Mouse (Mus musculus) CH12.LX (cell line): Measurements from ENCODE around the gene Stat5b. TPM values are rescaled to one million over a fixed set of nuclear protein-coding genes. Genes with fewer than 3 reads are reported as not detected.

ENCODE experiments used
- DNase-seq: peaks from one replicate; pipeline ENCODE4 v3.0.0-alpha.2; 2013; ENCODE audit errors: extremely low read depth
- H3K27ac ChIP-seq: 2 replicates; pipeline ENCODE4 v1.5.1; 2012; ENCODE audit warnings: low read depth, mild to moderate bottlenecking, control low read depth, moderate library complexity; ENCODE audit not compliant: insufficient read depth
- H3K27me3 ChIP-seq: replicated peaks from 2 replicates; pipeline ENCODE3; 2012; ENCODE audit warnings: inconsistent platforms
- H3K36me3 ChIP-seq, 2 experiments: replicated peaks in 1 of 2; 2 replicates each; pipeline versions ENCODE3 to v1.6.1; 2012; ENCODE audit warnings: inconsistent platforms in 1 of 2, low read length in 1 of 2, mild to moderate bottlenecking in 1 of 2, mixed read lengths in 1 of 2, moderate library complexity in 1 of 2; ENCODE audit not compliant: control insufficient read depth in 1 of 2, insufficient read depth in 1 of 2
- H3K4me1 ChIP-seq, 2 experiments: 2 replicates each; pipeline ENCODE4 v1.6.1; 2012; ENCODE audit warnings: inconsistent platforms in 1 of 2, moderate library complexity in 1 of 2; ENCODE audit not compliant: insufficient read depth in 2 of 2, control insufficient read depth in 1 of 2
- H3K4me2 ChIP-seq: 2 replicates; pipeline ENCODE4 v1.6.1; 2012; ENCODE audit warnings: low read depth, mild to moderate bottlenecking, control low read depth; ENCODE audit not compliant: poor library complexity, insufficient read depth, severe bottlenecking
- H3K4me3 ChIP-seq, 3 experiments: fragments of 150-350 bp in 1 of 3; sonication (generic) in 1 of 3; replicated peaks in 1 of 3; 2 replicates each; pipeline versions ENCODE3 to v1.5.1; 2011 to 2012; ENCODE audit warnings: low read depth in 2 of 3, low read length in 2 of 3, mild to moderate bottlenecking in 2 of 3, moderate library complexity in 2 of 3, control low read depth in 1 of 3, improper control_type of control experiment in 1 of 3, inconsistent platforms in 1 of 3, mixed read lengths in 1 of 3; ENCODE audit not compliant: poor library complexity in 1 of 3
- H3K79me2 ChIP-seq: replicated peaks from 2 replicates; pipeline ENCODE4 v1.6.1; 2012; ENCODE audit warnings: mild to moderate bottlenecking, moderate library complexity; ENCODE audit not compliant: control insufficient read depth, poor library complexity, insufficient read depth, severe bottlenecking; ENCODE audit errors: extremely low read depth
- H3K9ac ChIP-seq: 2 replicates; pipeline ENCODE4 v1.6.1; 2012; ENCODE audit warnings: low read depth, mild to moderate bottlenecking, control low read depth, moderate library complexity; ENCODE audit not compliant: insufficient read depth
- H3K9me3 ChIP-seq: replicated peaks from 2 replicates; pipeline ENCODE3; 2012; ENCODE audit warnings: low read length, inconsistent platforms, mixed read lengths
- BHLHE40 ChIP-seq: IDR thresholded peaks from 2 replicates; pipeline ENCODE4 v1.6.1; 2011; ENCODE audit warnings: mild to moderate bottlenecking, low read depth, low read length, improper control_type of control experiment
- CHD1 ChIP-seq: IDR thresholded peaks from 2 replicates; pipeline ENCODE4 v1.6.1; 2012; ENCODE audit warnings: low read depth, low read length, improper control_type of control experiment, inconsistent platforms
- CHD2 ChIP-seq: IDR thresholded peaks from 2 replicates; pipeline ENCODE4 v1.6.1; 2011; ENCODE audit warnings: low read length, improper control_type of control experiment
- CTCF ChIP-seq, 2 experiments: IDR thresholded peaks in 1 of 2; conservative IDR thresholded peaks in 1 of 2; 2 replicates each; pipeline ENCODE4 v1.5.1; 2011 to 2012; ENCODE audit warnings: low read depth in 2 of 2, low read length in 2 of 2, improper control_type of control experiment in 1 of 2, inconsistent platforms in 1 of 2, mild to moderate bottlenecking in 1 of 2, moderate library complexity in 1 of 2
- E2F4 ChIP-seq: IDR thresholded peaks from 2 replicates; pipeline ENCODE4 v1.6.1; 2011; ENCODE audit warnings: low read depth, low read length, improper control_type of control experiment; ENCODE audit not compliant: insufficient replicate concordance
- EP300 ChIP-seq: IDR thresholded peaks from 2 replicates; pipeline ENCODE4 v1.6.1; 2011; ENCODE audit warnings: low read length, improper control_type of control experiment
- ETS1 ChIP-seq: conservative IDR thresholded peaks from 2 replicates; pipeline ENCODE4 v1.6.1; 2012; ENCODE audit warnings: low read depth, mild to moderate bottlenecking, inconsistent platforms, low read length, improper control_type of control experiment, moderate library complexity
- IRF4 ChIP-seq: IDR thresholded peaks from 2 replicates; pipeline ENCODE4 v1.6.1; 2014; ENCODE audit warnings: low read depth, mild to moderate bottlenecking, inconsistent platforms, low read length, improper control_type of control experiment
- JUN ChIP-seq: IDR thresholded peaks from 2 replicates; pipeline ENCODE4 v1.6.1; 2011; ENCODE audit warnings: low read depth, mild to moderate bottlenecking, low read length, improper control_type of control experiment, moderate library complexity; ENCODE audit not compliant: insufficient read depth
- JUND ChIP-seq: conservative IDR thresholded peaks from 2 replicates; pipeline ENCODE4 v1.6.1; 2011; ENCODE audit warnings: low read depth, low read length, improper control_type of control experiment
- KAT2A ChIP-seq: IDR thresholded peaks from 2 replicates; pipeline ENCODE4 v1.6.1; 2012; ENCODE audit warnings: low read length, improper control_type of control experiment, inconsistent platforms; ENCODE audit not compliant: insufficient replicate concordance
- MAZ ChIP-seq: IDR thresholded peaks from 2 replicates; pipeline ENCODE4 v1.6.1; 2012; ENCODE audit warnings: low read depth, mild to moderate bottlenecking, inconsistent platforms, low read length, improper control_type of control experiment, moderate library complexity
- NRF1 ChIP-seq: IDR thresholded peaks from 2 replicates; pipeline ENCODE4 v1.6.1; 2014; ENCODE audit warnings: low read depth, mild to moderate bottlenecking, inconsistent platforms, low read length, improper control_type of control experiment, moderate library complexity
- PAX5 ChIP-seq: IDR thresholded peaks from 2 replicates; pipeline ENCODE4 v1.6.1; 2012; ENCODE audit warnings: low read length, inconsistent platforms, mixed read lengths
- POLR2AphosphoS2 ChIP-seq: IDR thresholded peaks from 2 replicates; pipeline ENCODE4 v1.6.1; 2011; ENCODE audit warnings: low read depth, low read length, improper control_type of control experiment
- SIN3A ChIP-seq: IDR thresholded peaks from 2 replicates; pipeline ENCODE4 v1.6.1; 2012; ENCODE audit warnings: low read length, improper control_type of control experiment, inconsistent platforms
- SMC3 ChIP-seq: IDR thresholded peaks from 2 replicates; pipeline ENCODE4 v1.6.1; 2011; ENCODE audit warnings: low read depth, low read length, improper control_type of control experiment
- TBP ChIP-seq: conservative IDR thresholded peaks from 2 replicates; pipeline ENCODE4 v1.6.1; 2011; ENCODE audit warnings: low read depth, low read length, improper control_type of control experiment
- USF1 ChIP-seq: IDR thresholded peaks from 2 replicates; pipeline ENCODE4 v1.6.1; 2014; ENCODE audit warnings: low read depth, mild to moderate bottlenecking, inconsistent platforms, low read length, improper control_type of control experiment
- ZC3H11A ChIP-seq: IDR thresholded peaks from 2 replicates; pipeline ENCODE4 v1.6.1; 2012; ENCODE audit warnings: low read depth, mild to moderate bottlenecking, inconsistent platforms, low read length, improper control_type of control experiment
- ZNF384 ChIP-seq: IDR thresholded peaks from 2 replicates; pipeline ENCODE4 v1.6.1; 2012; ENCODE audit warnings: low read depth, low read length, improper control_type of control experiment, inconsistent platforms
- dilution Hi-C: fragments of 300-500 bp; cut with MboI; formaldehyde crosslinking; loops from 2 replicates; pipeline ENCODE4 v1.14.3; 2020; ENCODE audit warnings: low sequenced_read_pairs; ENCODE audit not compliant: extremely low pct_unique_long_range_greater_than_20kb, extremely low pct_ligation_motif_present
- in situ Hi-C: fragments of 300-500 bp; cut with MboI; formaldehyde crosslinking; loops from 3 replicates; pipeline ENCODE4 v1.14.3; 2019; ENCODE audit warnings: low sequenced_read_pairs, low pct_ligation_motif_present, low pct_unique_long_range_greater_than_20kb, mixed read lengths
- polyA plus RNA-seq: library from polyadenylated mRNA; unstranded; fragments of >175 nt; gene quantifications from 2 replicates; pipeline ENCODE4 v1.2.1, GENCODE M21; 2012; ENCODE audit warnings: low read depth; ENCODE audit not compliant: insufficient read length
- total RNA-seq, 2 experiments: library from RNA; depleted of rRNA; stranded (reverse); fragments of 300-350 nt in 1 of 2; fragments of >200 nt in 1 of 2; gene quantifications; 2 replicates each; pipeline ENCODE4 v1.2.3; 2012 to 2014

The Stat5b gene
- total and polyA plus RNA-seq, 3 experiments, result 11.4 to 24.4 (median 14.0) TPM

- TF ChIP-seq ETS1, result peak; percentile 19; the same call in 1 of the 2 replicates
- TF ChIP-seq SMC3, result no peak
- no peak for TF ChIP-seq E2F4
- no peak for TF ChIP-seq KAT2A
- TF ChIP-seq, all 38 proteins: peak for 4
These were observed 6.4 kb downstream of the Stat5b start (continued) for GRCm38 (mm10) chr11:100844121-100844520.

- H3K27me3 ChIP-seq, result no peaks in the 10 kb centered on the region
- H3K4me1 ChIP-seq, result peaks cover 10 to 44% of the 10 kb centered on the region in 2 experiments
- no peaks in the 10 kb centered on the region for H3K9me3 ChIP-seq
- H3K36me3 ChIP-seq, result peaks cover 0 to 5% of the 10 kb centered on the region in 2 experiments
- DNase-seq, result no peak
- in situ Hi-C loops (no loop called here), dilution Hi-C loops (no loop called here)
- no peak overlapping the region for H3K9ac ChIP-seq
- no peak overlapping the region for H3K27ac ChIP-seq
- H3K4me2 ChIP-seq, result no peak overlapping the region
- no peak overlapping the region for H3K4me3 ChIP-seq
- H3K79me2 ChIP-seq, result peaks cover 24% of the 10 kb centered on the region
- TF ChIP-seq E2F4 (no peak), ZC3H11A (no peak), MAZ (no peak), EP300 (no peak; the same call in 1 of the 2 replicates), PAX5 (no peak), BHLHE40 (peak; percentile 52), ZNF384 (no peak), CHD1 (no peak), POLR2AphosphoS2 (no peak), JUN (no peak), CHD2 (no peak), IRF4 (0 out of 2 replicates have a peak, but pooled peaks have one; percentile 16), ETS1 (0 out of 2 replicates have a peak, but pooled peaks have one; percentile 20), NRF1 (no peak), CTCF (conservative IDR thresholded peaks at IDR 0.05 in 1 of 2, IDR thresholded peaks at IDR 0.05 in 1 of 2; ENCODE audit: low read depth in 2 of 2, low read length in 2 of 2) (no peak), SMC3 (no peak), USF1 (no peak)
These were observed 7.4 kb downstream of the Stat5b start for GRCm38 (mm10) chr11:100843070-100843669.

DNA sequence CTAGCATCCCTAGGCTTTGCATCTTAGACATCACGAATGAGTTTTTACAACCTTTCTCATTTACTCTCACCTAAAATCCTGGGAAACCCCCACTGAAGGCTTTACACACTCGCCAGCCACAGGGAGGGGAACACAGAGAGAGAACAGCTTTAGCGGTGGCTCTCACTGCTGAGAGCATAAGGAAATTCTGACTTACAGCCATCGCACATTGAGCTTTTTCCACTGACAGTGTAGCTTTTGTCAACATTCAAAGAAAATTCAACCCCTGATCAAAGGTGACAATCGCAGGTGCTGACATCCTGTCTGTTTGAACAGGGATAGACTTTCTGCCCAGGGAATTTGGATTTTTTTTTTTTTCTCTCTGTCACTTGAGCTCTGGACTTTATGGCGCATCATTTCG lies 8.5 kb downstream of the Stat5b start:
- H3K4me1 ChIP-seq, result peaks cover 10 to 40% of the 10 kb centered on the region in 2 experiments
- H3K9ac ChIP-seq, result no peak overlapping the region
- dilution Hi-C loops, result no loop called here
- H3K4me2 ChIP-seq, result peak overlapping the region; percentile 41; the same call in 1 of the 2 replicates
- H3K36me3 ChIP-seq, result peaks cover 0 to 8% of the 10 kb centered on the region in 2 experiments
- no peaks in the 10 kb centered on the region for H3K27me3 ChIP-seq
- TF ChIP-seq TBP (peak; percentile 87), EP300 (peak; percentile 73), SIN3A (no peak), ZNF384 (peak; percentile 45; the same call in 1 of the 2 replicates), IRF4 (peak; percentile 53; the same call in 1 of the 2 replicates), ETS1 (peak; percentile 60), JUND (0 out of 2 replicates have a peak, but pooled peaks have one; percentile 17), SMC3 (no peak)
- in situ Hi-C loops, result no loop called here
- H3K27ac ChIP-seq, result no peak overlapping the region
- peaks cover 4% of the 10 kb centered on the region for H3K9me3 ChIP-seq
- peaks cover 17% of the 10 kb centered on the region for H3K79me2 ChIP-seq
- DNase-seq, result peak; percentile 58
- H3K4me3 ChIP-seq, result no peak overlapping the region
